Mouse (Mus musculus): ENCODE results near the gene Ube2b. TPM values are rescaled to one million over a fixed set of nuclear protein-coding genes. Genes with fewer than 3 reads are reported as not detected.

Ube2b gene
- total and polyA plus RNA-seq, 2 experiments from 2014 or later, result 125 to 230 TPM

DNA sequence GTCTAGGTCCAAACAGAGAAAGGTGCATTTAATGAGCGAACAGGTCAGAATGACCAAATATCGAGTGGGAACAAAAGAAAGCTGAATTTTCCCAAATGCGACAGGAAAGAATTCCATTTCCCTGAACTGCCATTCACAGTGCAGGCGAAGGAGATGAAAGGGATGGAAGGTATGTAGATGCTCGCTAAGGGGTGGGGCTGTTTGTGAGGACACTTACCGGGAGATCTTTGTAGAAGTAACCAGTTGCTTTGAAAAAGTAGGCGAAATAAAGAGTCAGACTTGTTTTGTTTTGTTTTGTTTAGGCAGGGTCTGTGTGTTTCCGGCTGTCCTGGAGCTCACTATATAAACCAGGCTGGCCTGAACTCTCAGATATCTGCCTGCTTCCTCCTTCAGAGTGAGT, 31.8 kb upstream of the Ube2b start:
- Histone ChIP-seq H3K36me3 (ENCODE audit: insufficient read depth, low read length) (0 out of 2 replicates have a peak, but pooled peaks cover 4% of the 10 kb centered on the region), H3K27ac (no peak overlapping the region), H3K9ac (replicated peaks; ENCODE audit: low read length) (no peak overlapping the region), H3K4me3 (ENCODE audit: low read length) (no peak overlapping the region), H3K4me2 (ENCODE audit: low read depth, low read length) (no peak overlapping the region), H3K9me3 (ENCODE audit: low read length) (no peaks in the 10 kb centered on the region), H3K27me3 (ENCODE audit: insufficient read depth, low read length) (no peaks in the 10 kb centered on the region), H3K4me1 (ENCODE audit: insufficient read depth, low read length) (no peaks in the 10 kb centered on the region)
- ATAC-seq (no peak), DNase-seq (ENCODE audit: low spot score) (no peak)
- no peak for TF ChIP-seq CTCF (IDR thresholded peaks at IDR 0.05; ENCODE audit: low read depth)
- WGBS, result 77% methylated on average over 8 of the region's 8 CpGs

DNA sequence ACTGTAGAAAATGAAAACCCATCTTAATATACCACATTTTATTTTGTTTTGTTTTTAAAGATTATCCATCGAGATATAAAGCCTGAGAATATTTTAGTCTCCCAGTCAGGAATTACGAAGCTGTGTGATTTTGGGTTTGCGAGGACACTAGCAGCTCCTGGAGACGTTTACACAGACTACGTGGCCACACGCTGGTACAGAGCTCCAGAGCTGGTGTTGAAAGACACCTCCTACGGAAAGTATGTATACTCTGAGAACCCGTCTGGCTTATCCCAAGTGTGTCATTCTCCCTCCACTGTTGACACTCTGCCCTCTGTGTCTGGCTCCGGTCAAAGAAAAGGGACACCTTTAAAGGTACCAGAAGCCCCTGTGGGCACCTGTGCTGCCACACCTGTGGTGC, 17.7 kb upstream of the Ube2b start:
- H3K27me3 ChIP-seq (ENCODE audit: insufficient read depth, low read length), result no peaks in the 10 kb centered on the region
- ATAC-seq (no peak), DNase-seq (ENCODE audit: low spot score) (no peak)
- H3K27ac ChIP-seq, result no peak overlapping the region
- no peak overlapping the region for H3K9ac ChIP-seq (replicated peaks; ENCODE audit: low read length)
- WGBS, result 88% methylated on average over 9 of the region's 9 CpGs
- H3K36me3 ChIP-seq (ENCODE audit: insufficient read depth, low read length), result peaks cover 3% of the 10 kb centered on the region; the same call in 1 of the 2 replicates
- no peak overlapping the region for H3K4me2 ChIP-seq (ENCODE audit: low read depth, low read length)
- no peaks in the 10 kb centered on the region for H3K4me1 ChIP-seq (ENCODE audit: insufficient read depth, low read length)
- TF ChIP-seq CTCF (IDR thresholded peaks at IDR 0.05; ENCODE audit: low read depth), result no peak
- no peaks in the 10 kb centered on the region for H3K9me3 ChIP-seq (ENCODE audit: low read length)
- H3K4me3 ChIP-seq (ENCODE audit: low read length), result no peak overlapping the region

DNA sequence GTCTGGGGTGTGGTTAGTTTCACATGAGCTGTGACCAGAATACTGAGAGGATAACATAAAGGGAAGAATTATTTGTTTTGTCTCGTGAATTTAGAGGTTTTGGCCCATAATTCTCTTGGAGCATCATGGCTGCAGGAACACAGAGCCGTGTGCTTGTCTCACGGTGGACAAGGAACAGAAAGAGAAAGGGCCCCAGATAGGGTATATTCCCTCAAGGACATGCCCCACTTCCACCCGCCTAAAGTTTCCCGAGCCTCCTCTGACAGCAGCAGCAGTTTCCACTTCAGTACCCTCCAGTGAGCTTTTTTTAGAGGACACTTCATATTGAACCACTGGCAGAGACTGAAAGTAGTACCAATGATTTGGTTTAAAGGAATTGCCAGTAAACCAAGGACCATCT, 11.0 kb upstream of the Ube2b start:
- DNase-seq (ENCODE audit: low spot score) (no peak), ATAC-seq (no peak)
- TF ChIP-seq CTCF (IDR thresholded peaks at IDR 0.05; ENCODE audit: low read depth), result no peak
- WGBS, result 71% methylated on average over 5 of the region's 5 CpGs
- Histone ChIP-seq H3K4me1 (ENCODE audit: insufficient read depth, low read length) (no peaks in the 10 kb centered on the region), H3K27ac (no peak overlapping the region), H3K36me3 (ENCODE audit: insufficient read depth, low read length) (no peaks in the 10 kb centered on the region; the same call in 1 of the 2 replicates), H3K4me3 (ENCODE audit: low read length) (no peak overlapping the region), H3K9me3 (ENCODE audit: low read length) (no peaks in the 10 kb centered on the region), H3K9ac (replicated peaks; ENCODE audit: low read length) (no peak overlapping the region), H3K4me2 (ENCODE audit: low read depth, low read length) (no peak overlapping the region), H3K27me3 (ENCODE audit: insufficient read depth, low read length) (no peaks in the 10 kb centered on the region)

DNA sequence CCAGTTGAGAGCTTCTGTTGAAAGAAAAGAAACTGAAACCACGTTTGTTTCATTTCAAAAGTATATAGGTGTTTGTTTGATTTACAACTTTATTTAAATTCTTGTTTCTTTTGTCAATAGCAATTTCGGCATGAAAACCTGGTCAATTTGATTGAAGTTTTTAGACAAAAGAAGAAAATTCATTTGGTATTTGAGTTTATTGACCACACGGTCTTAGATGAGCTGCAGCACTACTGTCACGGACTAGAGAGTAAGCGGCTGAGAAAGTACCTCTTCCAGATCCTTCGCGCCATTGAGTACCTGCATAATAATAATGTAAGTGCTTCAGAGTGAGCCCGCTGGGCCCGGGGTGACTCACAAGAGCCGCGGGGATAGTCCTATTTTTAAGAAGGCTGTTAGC, 10.4 kb upstream of the Ube2b start:
- no peak for TF ChIP-seq CTCF (IDR thresholded peaks at IDR 0.05; ENCODE audit: low read depth)
- Histone ChIP-seq H3K27me3 (ENCODE audit: insufficient read depth, low read length) (no peaks in the 10 kb centered on the region), H3K4me1 (ENCODE audit: insufficient read depth, low read length) (no peaks in the 10 kb centered on the region), H3K4me2 (ENCODE audit: low read depth, low read length) (no peak overlapping the region), H3K9me3 (ENCODE audit: low read length) (no peaks in the 10 kb centered on the region), H3K36me3 (ENCODE audit: insufficient read depth, low read length) (no peaks in the 10 kb centered on the region; the same call in 1 of the 2 replicates), H3K4me3 (ENCODE audit: low read length) (no peak overlapping the region), H3K9ac (replicated peaks; ENCODE audit: low read length) (no peak overlapping the region), H3K27ac (no peak overlapping the region)
- ATAC-seq, result no peak
- DNase-seq (ENCODE audit: low spot score), result no peak
- WGBS, result 88% methylated on average over 11 of the region's 11 CpGs

DNA sequence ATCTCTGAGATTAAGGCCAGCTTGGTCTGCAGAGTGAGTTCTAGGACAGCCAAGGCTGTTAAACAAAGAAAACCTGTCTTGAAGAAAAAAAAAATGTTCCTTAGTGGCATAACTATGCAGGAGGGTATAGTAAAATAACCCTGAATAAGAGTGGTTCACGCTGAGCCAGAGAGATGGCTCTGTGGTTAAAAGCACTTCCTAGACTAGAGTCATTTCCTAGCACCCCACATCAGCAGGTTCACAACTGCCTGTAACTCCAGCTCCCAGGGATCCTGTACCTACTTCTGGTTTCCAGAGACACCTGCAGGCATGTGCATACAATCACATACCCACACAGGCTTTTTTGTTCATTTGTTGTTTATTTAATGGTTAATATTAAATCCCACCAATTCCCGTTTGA, 5.0 kb upstream of the Ube2b start:
- no peak for TF ChIP-seq CTCF (IDR thresholded peaks at IDR 0.05; ENCODE audit: low read depth)
- Histone ChIP-seq H3K4me3 (ENCODE audit: low read length) (no peak overlapping the region), H3K27ac (no peak overlapping the region), H3K4me1 (ENCODE audit: insufficient read depth, low read length) (peaks cover 5% of the 10 kb centered on the region; the same call in 1 of the 2 replicates), H3K9me3 (ENCODE audit: low read length) (no peaks in the 10 kb centered on the region), H3K4me2 (ENCODE audit: low read depth, low read length) (peak overlapping the region; percentile 79; the same call in 1 of the 2 replicates), H3K9ac (replicated peaks; ENCODE audit: low read length) (no peak overlapping the region), H3K27me3 (ENCODE audit: insufficient read depth, low read length) (no peaks in the 10 kb centered on the region), H3K36me3 (ENCODE audit: insufficient read depth, low read length) (no peaks in the 10 kb centered on the region)
- WGBS, result 63% methylated on average over 2 of the region's 2 CpGs
- DNase-seq (ENCODE audit: low spot score), result no peak
- no peak for ATAC-seq

DNA sequence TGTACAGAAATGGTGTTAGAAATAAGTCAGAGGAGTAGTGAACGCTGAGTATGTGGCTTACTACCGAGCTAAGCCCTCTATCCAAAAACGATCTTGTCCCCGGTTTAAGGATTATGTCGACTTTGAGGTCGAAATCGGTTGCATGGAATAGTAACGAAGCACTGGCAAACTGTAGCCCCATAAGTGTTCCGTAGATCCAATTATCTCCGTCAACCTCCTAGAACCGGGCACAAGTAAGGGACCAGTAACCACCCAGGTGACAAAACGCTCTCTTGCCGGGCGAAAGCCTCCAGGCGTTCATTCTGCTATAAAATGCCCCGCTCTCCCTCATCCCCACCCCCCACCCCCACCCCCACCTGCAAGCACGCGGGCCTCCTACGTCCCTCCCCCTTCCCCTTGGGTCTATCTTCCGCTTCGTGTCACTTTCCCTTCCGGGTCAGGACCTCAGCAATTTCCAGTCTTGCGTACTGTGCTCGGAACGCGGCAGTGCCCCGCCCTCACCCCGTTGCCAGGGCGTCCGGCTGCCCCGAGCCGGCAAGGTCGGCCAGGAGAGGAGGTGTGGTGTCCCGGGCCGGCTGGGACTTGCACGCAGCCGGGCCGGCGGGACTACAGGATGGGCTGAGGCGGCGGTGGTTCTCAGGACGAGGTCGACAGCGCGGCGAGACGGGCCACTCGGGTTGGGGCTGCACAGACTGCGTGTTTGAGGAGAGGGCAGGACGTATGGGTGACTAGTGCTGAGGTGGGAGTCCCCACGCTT, 3.4 kb upstream of the Ube2b start, which contains the start of gene Cdkl3:
TSS of gene Cdkl3 (plus strand) at position 450 of the 757 bp plus-strand sequence.
- TF ChIP-seq CTCF (IDR thresholded peaks at IDR 0.05; ENCODE audit: low read depth), result no peak
- Histone ChIP-seq H3K9me3 (ENCODE audit: low read length) (no peaks in the 10 kb centered on the region), H3K4me1 (ENCODE audit: insufficient read depth, low read length) (peaks cover 5% of the 10 kb centered on the region; the same call in 1 of the 2 replicates), H3K27me3 (ENCODE audit: insufficient read depth, low read length) (no peaks in the 10 kb centered on the region), H3K4me3 (ENCODE audit: low read length) (peak within 1 kb of the TSS; percentile 89), H3K4me2 (ENCODE audit: low read depth, low read length) (peak within 1 kb of the TSS; percentile 79), H3K9ac (replicated peaks; ENCODE audit: low read length) (peak within 1 kb of the TSS; percentile 88), H3K36me3 (ENCODE audit: insufficient read depth, low read length) (no peaks in the 10 kb centered on the region), H3K27ac (peak within 1 kb of the TSS; percentile 89)
- ATAC-seq, result peak; percentile 92
- DNase-seq (ENCODE audit: low spot score), result peak; percentile 96
- under 1% methylated on average over 51 of the region's 51 CpGs for WGBS

DNA sequence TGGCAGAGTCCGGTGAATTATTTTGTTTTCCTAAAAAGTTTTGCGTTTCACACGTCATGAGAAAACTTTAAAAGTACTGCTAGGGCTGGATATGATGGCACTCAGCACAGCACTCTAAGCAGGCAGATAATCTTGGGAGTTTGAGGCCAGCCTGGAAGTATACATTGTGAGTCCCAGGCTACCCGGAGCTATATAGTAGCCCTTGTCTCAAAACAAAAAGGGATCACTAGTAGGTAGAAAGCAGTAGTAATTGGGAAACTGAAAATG, 2.9 kb upstream of the Ube2b start:
- peak overlapping the region; percentile 89 for H3K4me3 ChIP-seq (ENCODE audit: low read length)
- peak overlapping the region; percentile 88 for H3K9ac ChIP-seq (replicated peaks; ENCODE audit: low read length)
- DNase-seq (ENCODE audit: low spot score), result no peak
- TF ChIP-seq CTCF (IDR thresholded peaks at IDR 0.05; ENCODE audit: low read depth), result no peak
- H3K36me3 ChIP-seq (ENCODE audit: insufficient read depth, low read length), result no peaks in the 10 kb centered on the region
- H3K9me3 ChIP-seq (ENCODE audit: low read length), result no peaks in the 10 kb centered on the region
- no peaks in the 10 kb centered on the region for H3K27me3 ChIP-seq (ENCODE audit: insufficient read depth, low read length)
- peaks cover 5% of the 10 kb centered on the region; the same call in 1 of the 2 replicates for H3K4me1 ChIP-seq (ENCODE audit: insufficient read depth, low read length)
- ATAC-seq, result no peak
- H3K27ac ChIP-seq, result peak overlapping the region; percentile 89
- H3K4me2 ChIP-seq (ENCODE audit: low read depth, low read length), result peak overlapping the region; percentile 79
- 16% methylated on average over 4 of the region's 4 CpGs for WGBS
